Mouse (Mus musculus) T-helper 2 cell (primary cell): ENCODE measurements around the gene Mast4.

ENCODE experiments used
- in situ Hi-C: fragments of 300-600 bp; cut with MboI, MseI; formaldehyde crosslinking; loops from one replicate; pipeline ENCODE4 v1.15.1; 2025; ENCODE audit warnings: high pct_unique_total_duplicates

Gene Mast4

GRCm38 (mm10) chr13:102931951-102932350 is 402.3 kb downstream of the Mast4 start:
- in situ Hi-C loops, result no loop called here

GRCm38 (mm10) chr13:102925844-102926598 is 408.3 kb downstream of the Mast4 start:
- in situ Hi-C loops, result no loop called here

GRCm38 (mm10) chr13:102919741-102920140 is 414.6 kb downstream of the Mast4 start:
- in situ Hi-C loops, result no loop called here

- in situ Hi-C loops, result no loop called here
Measured at GRCm38 (mm10) chr13:102918616-102919015, 415.7 kb downstream of the Mast4 start.

GRCm38 (mm10) chr13:102915341-102915740 is 419.0 kb downstream of the Mast4 start:
- in situ Hi-C loops, result no loop called here

GRCm38 (mm10) chr13:102914800-102915199 is 419.5 kb downstream of the Mast4 start:
- in situ Hi-C loops, result no loop called here

- in situ Hi-C loops, result no loop called here
Measured at GRCm38 (mm10) chr13:102913919-102914318, 420.4 kb downstream of the Mast4 start.

GRCm38 (mm10) chr13:102912867-102913266 is 421.4 kb downstream of the Mast4 start:
- in situ Hi-C loops, result no loop called here

- in situ Hi-C loops, result loop anchor here (10.0 kb wide), 1 partner anchor 195 kb away; no protein-coding TSS in a partner anchor
Measured at GRCm38 (mm10) chr13:102909654-102910418, 424.5 kb downstream of the Mast4 start.

- in situ Hi-C loops, result loop anchor here (10.0 kb wide), 1 partner anchor 198 kb away; no protein-coding TSS in a partner anchor
Measured at GRCm38 (mm10) chr13:102906661-102907009, 427.7 kb downstream of the Mast4 start.

- in situ Hi-C loops, result loop anchor here (10.0 kb wide), 1 partner anchor 199 kb away; no protein-coding TSS in a partner anchor
Measured at GRCm38 (mm10) chr13:102906004-102906660, 428.2 kb downstream of the Mast4 start.

- in situ Hi-C loops, result loop anchor here (10.0 kb wide), 1 partner anchor 199 kb away; no protein-coding TSS in a partner anchor
Measured at GRCm38 (mm10) chr13:102905361-102905950, 428.8 kb downstream of the Mast4 start.

- in situ Hi-C loops, result loop anchor here (10.0 kb wide), 1 partner anchor 201 kb away; no protein-coding TSS in a partner anchor
Measured at GRCm38 (mm10) chr13:102903689-102904088, 430.6 kb downstream of the Mast4 start.

- in situ Hi-C loops, result loop anchor here (10.0 kb wide), 1 partner anchor 203 kb away; no protein-coding TSS in a partner anchor
Measured at GRCm38 (mm10) chr13:102902123-102902522, 432.2 kb downstream of the Mast4 start.

GRCm38 (mm10) chr13:102900531-102900930 is 433.8 kb downstream of the Mast4 start:
- in situ Hi-C loops, result loop anchor here (10.0 kb wide), 1 partner anchor 204 kb away; no protein-coding TSS in a partner anchor

- in situ Hi-C loops, result loop anchor here (10.0 kb wide), 1 partner anchor 205 kb away; no protein-coding TSS in a partner anchor
Measured at GRCm38 (mm10) chr13:102900083-102900420, 434.2 kb downstream of the Mast4 start.

GRCm38 (mm10) chr13:102899253-102900082 is 434.8 kb downstream of the Mast4 start:
- in situ Hi-C loops, result loop anchor here (10.0 kb wide), 1 partner anchor 205 kb away; no protein-coding TSS in a partner anchor

GRCm38 (mm10) chr13:102898374-102899131 is 435.7 kb downstream of the Mast4 start:
- in situ Hi-C loops, result no loop called here

GRCm38 (mm10) chr13:102896322-102896721 is 438.0 kb downstream of the Mast4 start:
- in situ Hi-C loops, result no loop called here

GRCm38 (mm10) chr13:102895894-102896293 is 438.4 kb downstream of the Mast4 start:
- in situ Hi-C loops, result no loop called here
